Mouse (Mus musculus) embryonic facial prominence, embryonic 13.5 days (tissue): ENCODE measurements around the gene Gm572. TPM values are rescaled to one million over a fixed set of nuclear protein-coding genes. Genes with fewer than 3 reads are reported as not detected.

Experiments
- ATAC-seq: fragments of 200-750 bp; cut with Nextera tagmentation; 2 replicates; pipeline ENCODE4 v1.8.0; 2017; ENCODE audit warnings: low read depth; ENCODE audit not compliant: insufficient number of reproducible peaks, insufficient read depth, low FRiP score, low TSS enrichment
- H3K27ac ChIP-seq: fragments of 300-500 bp; sonication (generic); 2 replicates; pipeline ENCODE4 v1.5.1; 2015; ENCODE audit warnings: moderate library complexity, mild to moderate bottlenecking, inconsistent platforms
- H3K27me3 ChIP-seq: fragments of 300-500 bp; sonication (generic); 2 replicates; pipeline ENCODE4 v1.6.1; 2015; ENCODE audit warnings: mild to moderate bottlenecking, inconsistent platforms
- H3K36me3 ChIP-seq: fragments of 300-500 bp; sonication (generic); 2 replicates; pipeline ENCODE4 v1.6.1; 2015; ENCODE audit warnings: mild to moderate bottlenecking, inconsistent platforms
- H3K4me1 ChIP-seq: fragments of 300-500 bp; sonication (generic); 2 replicates; pipeline ENCODE4 v1.6.1; 2015; ENCODE audit warnings: inconsistent platforms
- H3K4me2 ChIP-seq: fragments of 300-500 bp; sonication (generic); 2 replicates; pipeline ENCODE4 v1.6.1; 2015; ENCODE audit warnings: moderate library complexity, mild to moderate bottlenecking, inconsistent platforms
- H3K4me3 ChIP-seq: fragments of 300-500 bp; sonication (generic); 2 replicates; pipeline ENCODE4 v1.5.1; 2015; ENCODE audit warnings: mild to moderate bottlenecking, inconsistent platforms
- H3K9ac ChIP-seq: fragments of 300-500 bp; sonication (generic); 2 replicates; pipeline ENCODE4 v1.6.1; 2015; ENCODE audit warnings: mild to moderate bottlenecking, inconsistent platforms
- H3K9me3 ChIP-seq: fragments of 300-500 bp; sonication (generic); 2 replicates; pipeline ENCODE4 v1.6.1; 2016; ENCODE audit warnings: inconsistent platforms
- WGBS: fragments of 180-500 bp; shearing (Covaris S2); methylation state at CpG from one replicate; pipeline ENCODE4 v1.1.7; 2015; ENCODE audit warnings: mixed read lengths; 5-methylcytosine and 5-hydroxymethylcytosine counted together
- polyA plus RNA-seq: library from polyadenylated mRNA; unstranded; fragments of >200 nt; fragmentation: Nextera tagmentation; extraction: Ambion mirVana; gene quantifications from 2 replicates; pipeline ENCODE4 v1.2.1, GENCODE M21; 2015

Gene Gm572
- polyA plus RNA-seq, result not detected in 2 replicates

GRCm38 (mm10) chr4:148643291-148644156 lies at the start of gene Gm572:
TSS of gene Gm572 (plus strand) at chr4:148643317.
- peak within 1 kb of the TSS; percentile 52 for H3K9ac ChIP-seq
- H3K4me1 ChIP-seq, result 0 out of 2 replicates have a peak, but pooled peaks cover 12% of the 10 kb centered on the region
- peak; percentile 17; the same call in 1 of the 2 replicates for ATAC-seq
- WGBS, result 64% methylated on average over 15 of the region's 15 CpGs
- H3K4me3 ChIP-seq, result 0 out of 2 replicates have a peak within 1 kb of the TSS, but pooled peaks have one; percentile 13
- no peak within 1 kb of the TSS for H3K27ac ChIP-seq
- no peaks in the 10 kb centered on the region for H3K36me3 ChIP-seq
- no peaks in the 10 kb centered on the region for H3K27me3 ChIP-seq
- peak within 1 kb of the TSS; percentile 45 for H3K4me2 ChIP-seq
- H3K9me3 ChIP-seq, result no peaks in the 10 kb centered on the region

GRCm38 (mm10) chr4:148593996-148594395 lies 49.1 kb upstream of the Gm572 start:
- no peak overlapping the region for H3K9ac ChIP-seq

GRCm38 (mm10) chr4:148595916-148596315 lies 47.2 kb upstream of the Gm572 start:
- Histone ChIP-seq H3K9ac (no peak overlapping the region), H3K4me1 (peaks cover 12% of the 10 kb centered on the region), H3K27me3 (no peaks in the 10 kb centered on the region), H3K9me3 (no peaks in the 10 kb centered on the region), H3K4me3 (no peak overlapping the region), H3K27ac (no peak overlapping the region), H3K4me2 (no peak overlapping the region), H3K36me3 (peaks cover 69% of the 10 kb centered on the region)
- 88% methylated on average over 6 of the region's 6 CpGs for WGBS
- ATAC-seq, result no peak

More at GRCm38 (mm10) chr4:148593996-148594395, 49.1 kb upstream of the Gm572 start:
- 94% methylated on average over 11 of the region's 11 CpGs for WGBS
- Histone ChIP-seq H3K4me3 (0 out of 2 replicates have a peak overlapping the region, but pooled peaks have one; percentile 2), H3K27me3 (no peaks in the 10 kb centered on the region), H3K4me2 (no peak overlapping the region), H3K4me1 (peaks cover 20% of the 10 kb centered on the region), H3K9me3 (no peaks in the 10 kb centered on the region), H3K27ac (no peak overlapping the region), H3K36me3 (peaks cover 64% of the 10 kb centered on the region)
- no peak for ATAC-seq

DNA sequence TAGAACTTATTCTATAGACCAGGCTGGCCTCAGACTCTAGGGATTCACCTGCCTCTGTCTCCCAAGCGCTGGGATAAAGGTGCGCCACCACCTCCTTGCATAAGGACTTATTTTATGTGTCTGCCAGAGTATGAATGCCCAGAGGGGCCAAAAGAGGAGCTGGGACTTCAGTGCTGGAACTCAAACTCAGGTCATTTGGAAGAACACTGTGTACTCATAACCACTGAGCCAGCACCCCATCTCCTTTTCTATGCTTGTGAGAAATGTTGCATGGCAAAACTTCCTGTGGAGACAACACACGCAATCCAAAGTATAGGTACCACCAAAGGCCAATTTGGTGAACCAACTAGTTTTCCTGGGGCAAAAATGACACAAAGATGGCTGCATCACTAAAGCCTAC lies 46.4 kb upstream of the Gm572 start:
- Histone ChIP-seq H3K27me3 (no peaks in the 10 kb centered on the region), H3K9ac (no peak overlapping the region), H3K9me3 (no peaks in the 10 kb centered on the region), H3K4me3 (no peak overlapping the region), H3K36me3 (peaks cover 69% of the 10 kb centered on the region), H3K27ac (no peak overlapping the region), H3K4me2 (no peak overlapping the region), H3K4me1 (peaks cover 12% of the 10 kb centered on the region)
- ATAC-seq, result no peak
- 97% methylated on average over 3 of the region's 3 CpGs for WGBS

DNA sequence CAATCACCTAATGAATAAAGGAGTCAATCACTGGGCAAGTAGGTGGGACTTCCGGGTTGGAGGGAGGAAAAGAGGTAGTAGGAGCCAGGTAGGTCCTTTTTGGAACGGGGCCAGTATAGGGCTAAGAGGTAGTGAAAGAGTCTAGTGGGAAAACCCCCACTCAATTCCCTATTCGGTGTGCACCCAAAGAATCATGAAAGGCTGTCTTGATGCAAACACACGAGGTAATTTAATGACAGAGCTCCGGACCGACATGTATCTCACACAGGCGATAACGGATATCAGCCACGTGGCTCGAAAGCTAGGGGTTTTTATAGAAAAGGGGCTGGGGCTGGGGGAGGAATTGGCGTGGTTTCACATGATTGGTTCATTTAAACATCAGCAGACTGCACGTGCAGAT lies 44.3 kb upstream of the Gm572 start:
- no peak overlapping the region for H3K4me3 ChIP-seq
- H3K9ac ChIP-seq, result no peak overlapping the region
- no peak overlapping the region for H3K4me2 ChIP-seq
- no peaks in the 10 kb centered on the region for H3K9me3 ChIP-seq
- H3K27me3 ChIP-seq, result no peaks in the 10 kb centered on the region
- no peak overlapping the region for H3K27ac ChIP-seq
- H3K4me1 ChIP-seq, result no peaks in the 10 kb centered on the region
- WGBS, result 91% methylated on average over 12 of the region's 12 CpGs
- ATAC-seq, result no peak
- H3K36me3 ChIP-seq, result peaks cover 56% of the 10 kb centered on the region

DNA sequence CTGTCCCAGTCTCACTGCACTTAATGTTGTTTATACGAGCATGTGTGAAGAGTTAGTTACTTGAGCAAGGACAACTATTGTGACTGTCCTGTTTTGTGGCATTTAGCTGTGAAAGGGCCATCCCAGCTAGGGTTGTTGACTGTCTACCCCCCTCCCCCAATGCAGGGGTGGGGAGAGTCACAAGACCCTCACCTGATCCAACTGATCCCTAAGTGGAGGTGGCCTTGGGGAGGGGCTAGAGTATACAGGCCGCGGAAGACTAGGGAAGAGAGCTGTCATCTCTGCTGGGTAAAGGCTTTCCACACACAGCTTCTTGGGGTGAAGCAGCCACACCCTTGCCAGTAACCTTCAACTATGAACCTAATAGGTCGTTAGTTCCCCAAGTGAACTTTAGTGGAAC lies 42.8 kb upstream of the Gm572 start:
- peaks cover 41% of the 10 kb centered on the region for H3K36me3 ChIP-seq

DNA sequence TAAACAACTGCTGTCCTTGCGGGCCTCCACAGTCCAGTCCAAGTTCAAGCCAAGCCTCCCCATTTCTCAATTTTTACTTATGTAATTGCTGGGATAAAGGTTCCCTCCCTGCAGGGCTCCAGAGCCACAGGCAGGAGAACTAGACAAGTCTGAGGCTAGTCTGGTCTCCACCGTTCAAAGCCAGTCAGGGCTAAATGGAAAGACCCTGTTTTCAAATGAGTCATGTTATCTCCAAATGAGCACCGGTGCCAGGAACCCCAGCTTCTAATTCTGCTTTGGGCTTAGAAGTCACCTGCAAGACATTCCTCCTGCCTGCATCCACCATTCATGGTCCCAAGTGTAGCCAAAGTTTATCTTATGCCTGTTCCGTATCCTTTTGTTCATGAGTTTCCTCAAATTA lies 41.2 kb upstream of the Gm572 start:
- H3K27me3 ChIP-seq, result no peaks in the 10 kb centered on the region
- H3K4me1 ChIP-seq, result no peaks in the 10 kb centered on the region
- peaks cover 26% of the 10 kb centered on the region for H3K36me3 ChIP-seq
- H3K9me3 ChIP-seq, result no peaks in the 10 kb centered on the region
- ATAC-seq, result no peak
- no peak overlapping the region for H3K4me2 ChIP-seq
- no peak overlapping the region for H3K27ac ChIP-seq
- WGBS, result 83% methylated on average over 4 of the region's 4 CpGs
- no peak overlapping the region for H3K4me3 ChIP-seq
- H3K9ac ChIP-seq, result no peak overlapping the region

More for the DNA sequence above, 42.8 kb upstream of the Gm572 start:
- no peak overlapping the region for H3K9ac ChIP-seq
- WGBS, result 85% methylated on average over 4 of the region's 4 CpGs
- no peak for ATAC-seq
- H3K27me3 ChIP-seq, result no peaks in the 10 kb centered on the region
- no peak overlapping the region for H3K4me3 ChIP-seq
- no peak overlapping the region for H3K27ac ChIP-seq
- H3K4me1 ChIP-seq, result no peaks in the 10 kb centered on the region
- no peaks in the 10 kb centered on the region for H3K9me3 ChIP-seq
- no peak overlapping the region for H3K4me2 ChIP-seq

DNA sequence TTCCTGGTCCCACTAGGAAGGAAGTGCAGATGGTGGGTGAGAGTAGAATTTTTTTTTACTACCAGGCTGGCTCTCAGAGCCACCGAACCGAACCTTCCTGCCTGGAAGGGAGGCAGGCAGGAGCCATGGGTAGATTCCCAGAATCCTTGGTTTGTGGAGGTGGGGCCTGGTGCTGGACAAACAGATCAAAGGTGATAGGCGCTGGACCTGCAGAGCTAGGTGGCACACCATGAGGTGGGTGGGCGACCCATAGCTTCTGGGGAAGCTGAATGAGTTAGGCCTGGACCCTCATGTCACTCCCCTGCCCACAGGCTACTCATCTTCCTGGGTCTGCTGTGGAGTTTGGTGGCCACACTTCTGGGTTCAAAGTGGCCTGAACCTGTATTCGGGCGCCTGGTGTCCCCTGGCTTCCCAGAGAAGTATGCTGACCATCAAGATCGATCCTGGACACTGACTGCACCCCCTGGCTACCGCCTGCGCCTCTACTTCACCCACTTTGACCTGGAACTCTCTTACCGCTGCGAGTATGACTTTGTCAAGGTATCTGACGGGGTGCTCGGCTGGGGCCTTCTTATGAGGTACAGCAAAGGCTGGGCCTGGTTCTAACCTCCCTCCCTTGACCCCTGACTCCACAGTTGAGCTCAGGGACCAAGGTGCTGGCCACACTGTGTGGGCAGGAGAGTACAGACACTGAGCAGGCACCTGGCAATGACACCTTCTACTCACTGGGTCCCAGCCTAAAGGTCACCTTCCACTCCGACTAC lies 40.6 kb upstream of the Gm572 start, which contains the start of gene Masp2:
TSS of gene Masp2 (plus strand) at position 198 of the 764 bp plus-strand sequence.
- Histone ChIP-seq H3K27me3 (no peaks in the 10 kb centered on the region), H3K4me1 (no peaks in the 10 kb centered on the region), H3K4me3 (no peak within 1 kb of the TSS), H3K4me2 (no peak within 1 kb of the TSS), H3K27ac (no peak within 1 kb of the TSS), H3K9ac (no peak within 1 kb of the TSS), H3K36me3 (peaks cover 26% of the 10 kb centered on the region), H3K9me3 (no peaks in the 10 kb centered on the region)
- WGBS, result 90% methylated on average over 14 of the region's 14 CpGs
- ATAC-seq, result no peak

DNA sequence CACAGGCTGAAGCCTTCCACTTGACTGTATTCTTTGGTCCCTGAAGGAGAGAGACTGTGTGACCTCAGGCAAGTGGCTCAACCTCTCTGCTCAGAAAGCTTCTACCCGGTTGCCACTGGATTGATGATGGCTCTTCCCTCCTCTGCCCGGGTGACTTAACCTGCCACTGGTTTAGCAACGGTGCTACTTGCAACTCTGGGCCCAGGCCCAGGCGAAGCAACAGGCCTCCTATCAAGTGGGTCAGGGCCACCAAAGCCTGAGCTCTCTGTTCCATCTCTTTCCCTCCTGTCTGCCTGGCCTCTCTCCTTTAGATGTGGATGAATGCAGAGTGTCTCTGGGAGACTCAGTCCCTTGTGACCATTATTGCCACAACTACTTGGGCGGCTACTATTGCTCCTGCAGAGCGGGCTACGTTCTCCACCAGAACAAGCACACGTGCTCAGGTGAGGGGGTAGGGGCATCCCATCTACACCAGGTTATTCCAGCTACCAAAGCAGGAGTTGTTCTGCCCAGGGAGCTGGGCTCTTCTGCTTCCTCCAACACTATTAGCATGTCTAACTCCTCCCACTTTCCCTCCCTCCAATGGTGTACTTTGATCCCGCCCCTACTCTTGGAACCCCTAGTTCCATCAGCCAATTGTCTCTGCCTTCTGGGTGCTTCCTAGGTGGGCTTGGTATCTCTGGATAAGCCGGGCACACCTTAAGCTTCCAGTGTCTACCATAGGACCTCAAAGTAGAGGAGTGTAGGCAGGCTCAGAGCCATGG lies 39.6 kb upstream of the Gm572 start:
- ATAC-seq, result no peak
- no peaks in the 10 kb centered on the region for H3K4me1 ChIP-seq
- no peaks in the 10 kb centered on the region for H3K27me3 ChIP-seq
- no peak overlapping the region for H3K9ac ChIP-seq
- H3K27ac ChIP-seq, result peak overlapping the region; percentile 34; the same call in 1 of the 2 replicates
- H3K4me2 ChIP-seq, result no peak overlapping the region
- no peaks in the 10 kb centered on the region for H3K9me3 ChIP-seq
- peaks cover 16% of the 10 kb centered on the region for H3K36me3 ChIP-seq
- no peak overlapping the region for H3K4me3 ChIP-seq
- 71% methylated on average over 10 of the region's 10 CpGs for WGBS

DNA sequence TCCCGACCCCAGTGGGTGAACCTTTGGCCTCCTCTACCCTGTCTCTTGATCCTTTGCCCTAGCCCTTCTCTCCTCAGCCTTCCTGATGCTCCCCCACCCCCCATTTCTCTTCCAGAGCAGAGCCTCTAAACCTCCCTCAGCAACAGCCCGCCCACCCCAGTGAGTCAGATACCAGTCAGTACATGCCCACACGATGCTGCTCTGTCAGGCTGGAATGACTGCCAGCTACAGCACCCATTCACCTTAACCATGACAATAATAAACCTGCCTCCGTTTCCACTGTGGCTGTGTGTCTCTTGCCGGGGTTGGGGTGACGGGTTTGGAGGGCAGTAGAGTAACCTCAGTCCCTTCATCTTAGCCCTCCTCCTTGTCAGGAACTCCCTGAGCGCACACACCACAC lies 39.0 kb upstream of the Gm572 start:
- ATAC-seq, result no peak
- Histone ChIP-seq H3K4me2 (no peak overlapping the region), H3K27me3 (no peaks in the 10 kb centered on the region), H3K9ac (no peak overlapping the region), H3K9me3 (no peaks in the 10 kb centered on the region), H3K4me1 (no peaks in the 10 kb centered on the region), H3K4me3 (no peak overlapping the region), H3K36me3 (peaks cover 10% of the 10 kb centered on the region), H3K27ac (peak overlapping the region; percentile 72; the same call in 1 of the 2 replicates)
- 67% methylated on average over 7 of the region's 7 CpGs for WGBS
